Mouse (Mus musculus): ENCODE data around the gene Gm21190. TPM values are rescaled to one million over a fixed set of nuclear protein-coding genes. Genes with fewer than 3 reads are reported as not detected.
"Not testable (repeated sequence)": the region's sequence is repeated elsewhere in the genome, so short reads cannot be mapped to it uniquely, and the experiment has no call there.

The Gm21190 gene
- total and polyA plus RNA-seq, 2 experiments from 2014 or later: 0.10 TPM; not detected in 1

DNA sequence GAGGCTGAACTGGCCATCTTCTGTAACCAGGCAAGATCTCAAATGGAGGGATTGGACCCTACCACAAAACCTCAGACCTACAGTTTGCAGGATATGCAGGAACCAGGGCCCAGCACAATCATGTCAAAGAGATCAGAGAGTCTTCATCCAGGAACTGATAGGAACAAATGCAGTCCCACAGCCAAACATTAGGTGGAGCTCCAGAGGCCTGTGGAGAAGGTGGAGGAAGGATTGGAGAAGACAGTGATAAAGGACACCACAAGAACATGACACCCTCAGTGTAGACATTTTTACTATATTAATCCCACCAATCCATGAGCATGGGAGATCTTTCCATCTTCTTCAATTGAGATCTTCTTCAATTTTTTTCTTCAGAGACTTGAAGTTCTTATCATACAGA lies 6.6 kb downstream of the Gm21190 start:
- not testable (repeated sequence) for H3K27me3 ChIP-seq (ENCODE audit: control insufficient read depth, insufficient read depth, low read length); H3K9ac ChIP-seq (replicated peaks; ENCODE audit: low read depth, low read length); H3K4me2 ChIP-seq (ENCODE audit: low read depth, low read length); H3K4me3 ChIP-seq (ENCODE audit: low read depth, low read length); ATAC-seq (ENCODE audit: insufficient read depth, low read depth); H3K36me3 ChIP-seq (replicated peaks; ENCODE audit: control insufficient read depth, insufficient read depth, low read length); H3K27ac ChIP-seq (ENCODE audit: low read depth); H3K4me1 ChIP-seq (ENCODE audit: control insufficient read depth, insufficient read depth); H3K9me3 ChIP-seq (replicated peaks; ENCODE audit: control insufficient read depth, low read length); DNase-seq (ENCODE audit: low spot score)
- peak; percentile 28 for TF ChIP-seq CTCF (IDR thresholded peaks at IDR 0.05; ENCODE audit: low read depth)

DNA sequence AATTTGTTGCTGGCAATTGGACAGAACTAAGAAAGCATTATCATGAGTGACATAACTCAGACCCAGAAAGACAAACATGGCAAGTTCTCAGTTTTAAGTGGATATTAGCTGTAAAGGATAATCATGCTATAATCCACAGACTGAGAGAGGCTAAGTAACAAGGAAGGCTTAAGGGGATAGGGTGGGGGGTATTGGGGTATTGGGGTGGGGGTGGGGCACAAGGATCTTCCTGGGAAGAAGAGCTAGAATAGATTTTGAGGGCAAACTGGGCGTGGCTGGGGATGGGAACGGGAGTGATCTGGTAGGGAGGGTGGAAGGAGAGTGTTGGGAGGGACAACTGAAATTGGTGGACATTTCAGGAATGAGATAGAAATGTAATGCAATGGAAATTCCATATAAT lies 7.0 kb downstream of the Gm21190 start:
- 21% methylated on average over 2 of the region's 2 CpGs for WGBS
- H3K9ac ChIP-seq (replicated peaks; ENCODE audit: low read depth, low read length); DNase-seq (ENCODE audit: low spot score); H3K27me3 ChIP-seq (ENCODE audit: control insufficient read depth, insufficient read depth, low read length); H3K36me3 ChIP-seq (replicated peaks; ENCODE audit: control insufficient read depth, insufficient read depth, low read length); H3K4me2 ChIP-seq (ENCODE audit: low read depth, low read length); ATAC-seq (ENCODE audit: insufficient read depth, low read depth); H3K27ac ChIP-seq (ENCODE audit: low read depth); H3K4me1 ChIP-seq (ENCODE audit: control insufficient read depth, insufficient read depth); H3K9me3 ChIP-seq (replicated peaks; ENCODE audit: control insufficient read depth, low read length); H3K4me3 ChIP-seq (ENCODE audit: low read depth, low read length): not testable (repeated sequence)

DNA sequence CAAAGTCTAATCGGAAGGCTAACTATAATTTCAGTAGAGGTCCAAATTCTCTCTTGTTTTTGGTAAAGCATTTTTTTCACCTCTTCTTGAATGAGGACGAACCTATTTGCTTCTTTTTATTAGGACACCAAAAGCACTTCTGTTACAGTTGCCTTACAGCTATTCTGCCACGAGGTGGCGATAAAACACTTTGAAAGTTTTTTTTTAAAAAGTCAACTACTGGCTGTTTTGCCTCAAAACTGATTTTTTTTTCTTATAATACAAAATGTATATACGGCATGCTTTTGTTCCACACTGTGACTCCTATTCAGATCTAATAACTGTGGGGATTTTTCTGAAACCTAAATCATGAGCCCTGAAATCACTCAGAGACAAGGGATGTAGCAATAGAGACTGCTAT lies 8.6 kb downstream of the Gm21190 start:
- not testable (repeated sequence) for H3K4me2 ChIP-seq (ENCODE audit: low read depth, low read length); H3K4me3 ChIP-seq (ENCODE audit: low read depth, low read length); ATAC-seq (ENCODE audit: insufficient read depth, low read depth); H3K27ac ChIP-seq (ENCODE audit: low read depth); H3K36me3 ChIP-seq (replicated peaks; ENCODE audit: control insufficient read depth, insufficient read depth, low read length); H3K9ac ChIP-seq (replicated peaks; ENCODE audit: low read depth, low read length); H3K4me1 ChIP-seq (ENCODE audit: control insufficient read depth, insufficient read depth); DNase-seq (ENCODE audit: low spot score); H3K9me3 ChIP-seq (replicated peaks; ENCODE audit: control insufficient read depth, low read length); H3K27me3 ChIP-seq (ENCODE audit: control insufficient read depth, insufficient read depth, low read length)
- 16% methylated on average over 5 of the region's 5 CpGs for WGBS

DNA sequence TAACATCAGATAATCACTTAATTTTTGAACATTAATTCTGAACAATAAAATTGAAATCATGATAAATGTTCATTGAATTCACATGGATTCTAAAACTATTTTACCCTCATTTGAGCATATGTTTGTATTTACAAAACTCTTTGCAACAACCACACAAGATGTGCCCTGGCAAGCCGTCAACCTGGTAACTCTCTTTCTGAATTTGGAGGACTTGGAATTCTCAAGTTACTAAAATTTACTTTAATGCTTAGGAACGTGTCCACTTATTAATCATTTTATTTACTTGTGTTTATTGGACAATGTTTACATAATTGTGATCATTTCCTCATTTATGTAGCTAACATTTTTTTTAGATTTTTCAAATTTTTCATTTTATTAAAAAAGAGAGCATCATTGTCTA lies 11.9 kb downstream of the Gm21190 start:
- not testable (repeated sequence) for H3K4me2 ChIP-seq (ENCODE audit: low read depth, low read length); ATAC-seq (ENCODE audit: insufficient read depth, low read depth); H3K36me3 ChIP-seq (replicated peaks; ENCODE audit: control insufficient read depth, insufficient read depth, low read length); H3K9me3 ChIP-seq (replicated peaks; ENCODE audit: control insufficient read depth, low read length); H3K4me1 ChIP-seq (ENCODE audit: control insufficient read depth, insufficient read depth); H3K4me3 ChIP-seq (ENCODE audit: low read depth, low read length); H3K27ac ChIP-seq (ENCODE audit: low read depth); H3K27me3 ChIP-seq (ENCODE audit: control insufficient read depth, insufficient read depth, low read length); DNase-seq (ENCODE audit: low spot score); H3K9ac ChIP-seq (replicated peaks; ENCODE audit: low read depth, low read length)
- WGBS: 63% methylated on average over 2 of the region's 2 CpGs

DNA sequence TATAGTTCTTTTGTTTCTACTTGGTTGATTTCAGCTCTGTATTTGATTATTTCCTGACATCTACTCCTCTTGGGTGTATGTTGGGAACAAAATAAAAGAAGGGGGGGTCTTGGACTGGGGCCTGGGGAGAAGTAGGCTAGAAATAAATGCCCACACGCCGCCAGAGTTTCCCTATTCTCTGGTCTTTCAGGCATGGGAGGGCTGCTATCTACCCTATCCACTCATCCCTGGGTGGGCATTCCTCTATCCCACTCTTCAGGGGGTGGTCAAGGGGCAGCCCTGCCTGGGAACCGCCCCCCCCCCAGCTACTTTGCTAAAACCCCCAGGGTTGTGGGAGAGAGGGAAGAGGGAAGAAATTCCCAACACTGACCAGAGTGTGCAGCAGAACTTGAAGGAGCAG lies 16.8 kb downstream of the Gm21190 start:
- not testable (repeated sequence) for H3K4me3 ChIP-seq (ENCODE audit: low read depth, low read length); H3K27me3 ChIP-seq (ENCODE audit: control insufficient read depth, insufficient read depth, low read length); H3K9me3 ChIP-seq (replicated peaks; ENCODE audit: control insufficient read depth, low read length); H3K27ac ChIP-seq (ENCODE audit: low read depth); H3K36me3 ChIP-seq (replicated peaks; ENCODE audit: control insufficient read depth, insufficient read depth, low read length); DNase-seq (ENCODE audit: low spot score); ATAC-seq (ENCODE audit: insufficient read depth, low read depth); H3K4me1 ChIP-seq (ENCODE audit: control insufficient read depth, insufficient read depth); H3K4me2 ChIP-seq (ENCODE audit: low read depth, low read length); H3K9ac ChIP-seq (replicated peaks; ENCODE audit: low read depth, low read length)
- 52% methylated on average over 3 of the region's 3 CpGs for WGBS

- H3K4me3 ChIP-seq (ENCODE audit: low read depth, low read length); DNase-seq (ENCODE audit: low spot score); H3K9ac ChIP-seq (replicated peaks; ENCODE audit: low read depth, low read length); H3K36me3 ChIP-seq (replicated peaks; ENCODE audit: control insufficient read depth, insufficient read depth, low read length); H3K4me2 ChIP-seq (ENCODE audit: low read depth, low read length); H3K9me3 ChIP-seq (replicated peaks; ENCODE audit: control insufficient read depth, low read length); H3K4me1 ChIP-seq (ENCODE audit: control insufficient read depth, insufficient read depth); H3K27ac ChIP-seq (ENCODE audit: low read depth); H3K27me3 ChIP-seq (ENCODE audit: control insufficient read depth, insufficient read depth, low read length): not testable (repeated sequence)
- 0 out of 2 replicates have a peak, but pooled peaks have one; percentile 33 for ATAC-seq (ENCODE audit: insufficient read depth, low read depth)
- 73% methylated on average over 1 of the region's 1 CpGs for WGBS
Measured at GRCm38 (mm10) chr5:15509911-15510310, 19.1 kb downstream of the Gm21190 start.
